ENCODE assay signal across 25 mouse cellular contexts in genomic region chr14:15011408-15011807, GRCm38 (mm10).
DNase-seq lines count a peak whose midpoint lies in the region; ATAC-seq and TF ChIP-seq lines count a peak whose summit lies in the region.
"Had no signal": no experiment of that assay in that cellular context is flagged by ENCODE, and none has a peak within 500 bp of the region (broad histone marks: within the 10 kb centered on the region; RNA-seq: fewer than 3 reads in every experiment).

No protein-coding gene starts in this region.

- no peaks in the 10 kb centered on the region for H3K27me3 ChIP-seq in midbrain, embryonic 15.5 days (replicated peaks)
- no peaks in the 10 kb centered on the region for H3K27me3 ChIP-seq in midbrain, embryonic 13.5 days
- no peaks in the 10 kb centered on the region for H3K27me3 ChIP-seq in midbrain, postnatal 0 days (ENCODE audit: insufficient read depth, low read length)
- H3K27me3 ChIP-seq in hindbrain, embryonic 10.5 days (ENCODE audit: insufficient read depth, poor library complexity, severe bottlenecking) = no peaks in the 10 kb centered on the region
- H3K27me3 ChIP-seq: forebrain, embryonic 13.5 days; heart, embryonic 12.5 days; heart, embryonic 15.5 days had no signal

- H3K4me2 ChIP-seq in midbrain, embryonic 15.5 days = no peak overlapping the region
- no peak overlapping the region for H3K4me2 ChIP-seq in midbrain, embryonic 13.5 days (replicated peaks)
- H3K4me2 ChIP-seq in midbrain, postnatal 0 days (ENCODE audit: low read depth, low read length, poor library complexity, severe bottlenecking) = no peak overlapping the region
- H3K4me2 ChIP-seq: forebrain, embryonic 13.5 days; heart, embryonic 12.5 days; heart, embryonic 15.5 days; hindbrain, embryonic 14.5 days had no signal

- 75% methylated on average over 4 of the region's 4 CpGs for WGBS in midbrain, embryonic 15.5 days
- WGBS in midbrain, embryonic 13.5 days = 71% methylated on average over 4 of the region's 4 CpGs
- WGBS in midbrain, postnatal 0 days = 51% methylated on average over 4 of the region's 4 CpGs
- 79% methylated on average over 4 of the region's 4 CpGs for WGBS in hindbrain, embryonic 10.5 days

- H3K4me1 ChIP-seq in midbrain, embryonic 15.5 days = no peaks in the 10 kb centered on the region
- H3K4me1 ChIP-seq in midbrain, embryonic 13.5 days (replicated peaks) = no peaks in the 10 kb centered on the region
- H3K4me1 ChIP-seq in midbrain, postnatal 0 days (ENCODE audit: insufficient read depth, low read length) = no peaks in the 10 kb centered on the region
- no peaks in the 10 kb centered on the region for H3K4me1 ChIP-seq in hindbrain, embryonic 10.5 days (replicated peaks)
- H3K4me1 ChIP-seq: forebrain, embryonic 10.5 days; forebrain, embryonic 13.5 days; heart, embryonic 12.5 days; heart, embryonic 15.5 days had no signal

- H3K4me3 ChIP-seq in midbrain, embryonic 15.5 days = no peak overlapping the region
- no peak overlapping the region for H3K4me3 ChIP-seq in midbrain, embryonic 13.5 days (replicated peaks)
- no peak overlapping the region for H3K4me3 ChIP-seq in midbrain, postnatal 0 days (ENCODE audit: low read depth, low read length)
- no peak overlapping the region for H3K4me3 ChIP-seq in hindbrain, embryonic 10.5 days
- H3K4me3 ChIP-seq: forebrain, embryonic 10.5 days; forebrain, embryonic 13.5 days; gastrocnemius, adult 2 months; heart, embryonic 12.5 days; heart, embryonic 15.5 days had no signal

- peak; percentile 9 for DNase-seq in thymus, postnatal 14 days
- no peak for DNase-seq in thymus, postnatal 4 days
- peak; percentile 43 for DNase-seq in brain, adult 2 months (ENCODE audit: low read depth, low spot score)
- DNase-seq in midbrain, postnatal 0 days (ENCODE audit: low spot score) = no peak
- no peak for DNase-seq in frontal cortex, adult 2 months (ENCODE audit: extremely low spot score in 1 of 2, low spot score in 1 of 2)
- DNase-seq in hindbrain, embryonic 10.5 days (ENCODE audit: low spot score) = no peak
- DNase-seq: adrenal gland, adult 2 months; adrenal gland, postnatal 14 days; cerebellum, adult 18-20 months; cerebellum, adult 9-10 months; cerebellum, postnatal 14 days; gastrocnemius, adult 2 months; gastrocnemius, postnatal 14 days; heart, adult 11 months; heart, postnatal 10 days; heart, postnatal 36 days had no signal

- no peak for TF ChIP-seq CTCF in midbrain, postnatal 0 days (IDR thresholded peaks at IDR 0.05)

- H3K9ac ChIP-seq in midbrain, embryonic 15.5 days = no peak overlapping the region
- no peak overlapping the region for H3K9ac ChIP-seq in midbrain, embryonic 13.5 days (replicated peaks)
- no peak overlapping the region for H3K9ac ChIP-seq in midbrain, postnatal 0 days (replicated peaks; ENCODE audit: low read length, poor library complexity, severe bottlenecking)
- H3K9ac ChIP-seq: forebrain, embryonic 13.5 days; heart, embryonic 12.5 days; heart, embryonic 15.5 days; hindbrain, embryonic 14.5 days had no signal

- no peak for ATAC-seq in midbrain, embryonic 15.5 days (replicated peaks)
- no peak for ATAC-seq in midbrain, embryonic 13.5 days
- ATAC-seq in midbrain, postnatal 0 days (ENCODE audit: low FRiP score) = no peak
- ATAC-seq: forebrain, embryonic 13.5 days; forebrain, embryonic 16.5 days; hindbrain, postnatal 0 days had no signal

- H3K9me3 ChIP-seq in midbrain, embryonic 15.5 days = no peaks in the 10 kb centered on the region
- H3K9me3 ChIP-seq in midbrain, embryonic 13.5 days = no peaks in the 10 kb centered on the region
- H3K9me3 ChIP-seq in midbrain, postnatal 0 days (ENCODE audit: low read length) = no peaks in the 10 kb centered on the region
- H3K9me3 ChIP-seq in hindbrain, embryonic 10.5 days = no peaks in the 10 kb centered on the region
- H3K9me3 ChIP-seq: forebrain, embryonic 10.5 days; forebrain, embryonic 13.5 days; heart, embryonic 12.5 days; heart, embryonic 15.5 days had no signal

- H3K36me3 ChIP-seq in midbrain, embryonic 15.5 days (replicated peaks) = no peaks in the 10 kb centered on the region
- no peaks in the 10 kb centered on the region for H3K36me3 ChIP-seq in midbrain, embryonic 13.5 days
- H3K36me3 ChIP-seq in midbrain, postnatal 0 days (ENCODE audit: insufficient read depth, low read length) = no peaks in the 10 kb centered on the region
- no peaks in the 10 kb centered on the region for H3K36me3 ChIP-seq in hindbrain, embryonic 10.5 days
- H3K36me3 ChIP-seq: forebrain, embryonic 10.5 days; heart, embryonic 12.5 days; heart, embryonic 15.5 days had no signal

- H3K27ac ChIP-seq in midbrain, embryonic 15.5 days = peak overlapping the region; percentile 41
- no peak overlapping the region for H3K27ac ChIP-seq in midbrain, embryonic 13.5 days
- H3K27ac ChIP-seq in midbrain, postnatal 0 days (ENCODE audit: low read depth, low read length) = peak overlapping the region; percentile 47; the same call in 1 of the 2 replicates
- H3K27ac ChIP-seq in hindbrain, embryonic 10.5 days = no peak overlapping the region
- H3K27ac ChIP-seq: forebrain, embryonic 10.5 days; forebrain, embryonic 13.5 days; gastrocnemius, adult 2 months; heart, embryonic 15.5 days; hindbrain, embryonic 14.5 days; hindbrain, postnatal 0 days had no signal

Comparison
In these comparisons a context has a peak if more than half of its experiments do, and no peak if none do; other contexts are left out.
1. H3K27ac ChIP-seq: peak in midbrain, embryonic 15.5 days (single experiment) and midbrain, postnatal 0 days (single experiment); none in midbrain, embryonic 13.5 days (single experiment) and hindbrain, embryonic 10.5 days (single experiment).
2. DNase-seq: peak in thymus, postnatal 14 days (single experiment) and brain, adult 2 months (single experiment); none in thymus, postnatal 4 days (single experiment), midbrain, postnatal 0 days (single experiment), frontal cortex, adult 2 months (0 of 2) and hindbrain, embryonic 10.5 days (single experiment).